Mouse (Mus musculus): ENCODE results near the gene H2al1a. TPM values are rescaled to one million over a fixed set of nuclear protein-coding genes. Genes with fewer than 3 reads are reported as not detected.
"Not testable (repeated sequence)": the region's sequence is repeated elsewhere in the genome, so short reads cannot be mapped to it uniquely, and the experiment has no call there.

The H2al1a gene
- total RNA-seq (2012; rRNA removed) = not detected in 2 replicates
- total RNA-seq (2014; rRNA removed) = not detected in 2 replicates
- not detected in 2 replicates for polyA plus RNA-seq (2012; ENCODE audit: insufficient read length, low read depth)

- H3K27me3 ChIP-seq (replicated peaks); H3K4me1 ChIP-seq (ENCODE audit: control insufficient read depth in 1 of 2, insufficient read depth in 2 of 2); H3K9ac ChIP-seq (ENCODE audit: insufficient read depth, low read depth); H3K9me3 ChIP-seq (replicated peaks; ENCODE audit: low read length); H3K27ac ChIP-seq (ENCODE audit: insufficient read depth, low read depth); H3K36me3 ChIP-seq (replicated peaks in 1 of 2; ENCODE audit: control insufficient read depth in 1 of 2, insufficient read depth in 1 of 2, low read length in 1 of 2); H3K4me2 ChIP-seq (ENCODE audit: insufficient read depth, low read depth, poor library complexity, severe bottlenecking); dilution Hi-C loops (cut with MboI; ENCODE audit: extremely low pct_ligation_motif_present, extremely low pct_unique_long_range_greater_than_20kb, low sequenced_read_pairs); in situ Hi-C loops (cut with MboI; ENCODE audit: low pct_ligation_motif_present, low pct_unique_long_range_greater_than_20kb, low sequenced_read_pairs); H3K4me3 ChIP-seq (replicated peaks in 1 of 3; ENCODE audit: low read depth in 2 of 3, low read length in 2 of 3, poor library complexity in 1 of 3); H3K79me2 ChIP-seq (replicated peaks; ENCODE audit: control insufficient read depth, extremely low read depth, insufficient read depth, poor library complexity, severe bottlenecking); DNase-seq (ENCODE audit: extremely low read depth): not testable (repeated sequence)
Observed at GRCm38 (mm10) chrX:11298957-11299356, at the start of gene H2al1a. H2al1a (plus strand) TSS chrX:11299257.

- in situ Hi-C loops (cut with MboI; ENCODE audit: low pct_ligation_motif_present, low pct_unique_long_range_greater_than_20kb, low sequenced_read_pairs) = no loop called here
- H3K9ac ChIP-seq (ENCODE audit: insufficient read depth, low read depth) = no peak overlapping the region
- no peaks in the 10 kb centered on the region for H3K9me3 ChIP-seq (replicated peaks; ENCODE audit: low read length)
- no peaks in the 10 kb centered on the region for H3K79me2 ChIP-seq (replicated peaks; ENCODE audit: control insufficient read depth, extremely low read depth, insufficient read depth, poor library complexity, severe bottlenecking)
- TF ChIP-seq NELFE (IDR thresholded peaks at IDR 0.05; ENCODE audit: low read depth, low read length) = no peak
- no peak for TF ChIP-seq JUN (IDR thresholded peaks at IDR 0.05; ENCODE audit: insufficient read depth, low read depth, low read length)
- no peak for TF ChIP-seq PAX5 (IDR thresholded peaks at IDR 0.05; ENCODE audit: low read length)
- no peak for TF ChIP-seq USF2 (conservative IDR thresholded peaks at IDR 0.05; ENCODE audit: low read depth, low read length)
- no peak for TF ChIP-seq ZC3H11A (IDR thresholded peaks at IDR 0.05; ENCODE audit: low read depth, low read length)
- no peak for TF ChIP-seq HCFC1 (IDR thresholded peaks at IDR 0.05; ENCODE audit: low read depth, low read length)
- TF ChIP-seq MAZ (IDR thresholded peaks at IDR 0.05; ENCODE audit: low read depth, low read length) = no peak
- no peak for TF ChIP-seq GABPA (IDR thresholded peaks at IDR 0.05; ENCODE audit: insufficient replicate concordance, low read depth, low read length)
- H3K27ac ChIP-seq (ENCODE audit: insufficient read depth, low read depth) = no peak overlapping the region
- dilution Hi-C loops (cut with MboI; ENCODE audit: extremely low pct_ligation_motif_present, extremely low pct_unique_long_range_greater_than_20kb, low sequenced_read_pairs) = no loop called here
- H3K4me2 ChIP-seq (ENCODE audit: insufficient read depth, low read depth, poor library complexity, severe bottlenecking) = no peak overlapping the region
- no peaks in the 10 kb centered on the region for H3K4me1 ChIP-seq (ENCODE audit: control insufficient read depth in 1 of 2, insufficient read depth in 2 of 2)
- no peaks in the 10 kb centered on the region for H3K36me3 ChIP-seq (replicated peaks in 1 of 2; ENCODE audit: control insufficient read depth in 1 of 2, insufficient read depth in 1 of 2, low read length in 1 of 2)
- H3K27me3 ChIP-seq (replicated peaks) = no peaks in the 10 kb centered on the region
- no peak overlapping the region for H3K4me3 ChIP-seq (replicated peaks in 1 of 3; ENCODE audit: low read depth in 2 of 3, low read length in 2 of 3, poor library complexity in 1 of 3)
- no peak for DNase-seq (ENCODE audit: extremely low read depth)
Observed at GRCm38 (mm10) chrX:11250155-11250554, 48.9 kb upstream of the H2al1a start.

GRCm38 (mm10) chrX:11254062-11254461, 45.0 kb upstream of the H2al1a start:
- TF ChIP-seq E2F4 (IDR thresholded peaks at IDR 0.05; ENCODE audit: insufficient replicate concordance, low read depth, low read length) = no peak
- TF ChIP-seq MAZ (IDR thresholded peaks at IDR 0.05; ENCODE audit: low read depth, low read length) = no peak
- TF ChIP-seq EP300 (IDR thresholded peaks at IDR 0.05; ENCODE audit: low read length) = no peak
- TF ChIP-seq RCOR1 (conservative IDR thresholded peaks at IDR 0.05; ENCODE audit: low read depth, low read length) = no peak
- no peak for TF ChIP-seq MAFK (IDR thresholded peaks at IDR 0.05; ENCODE audit: insufficient replicate concordance, low read length)
- TF ChIP-seq NELFE (IDR thresholded peaks at IDR 0.05; ENCODE audit: low read depth, low read length) = no peak
- no peak for TF ChIP-seq GABPA (IDR thresholded peaks at IDR 0.05; ENCODE audit: insufficient replicate concordance, low read depth, low read length)
- TF ChIP-seq MAX (IDR thresholded peaks at IDR 0.05; ENCODE audit: low read length) = no peak
- no peak for TF ChIP-seq HCFC1 (IDR thresholded peaks at IDR 0.05; ENCODE audit: low read depth, low read length)
- no peak for TF ChIP-seq MXI1 (IDR thresholded peaks at IDR 0.05; ENCODE audit: low read depth, low read length)
- TF ChIP-seq UBTF (IDR thresholded peaks at IDR 0.05; ENCODE audit: low read depth, low read length) = no peak
- TF ChIP-seq SMC3 (IDR thresholded peaks at IDR 0.05; ENCODE audit: low read depth, low read length) = no peak
- TF ChIP-seq ZC3H11A (IDR thresholded peaks at IDR 0.05; ENCODE audit: low read depth, low read length) = no peak
- no peak for TF ChIP-seq MYC (IDR thresholded peaks at IDR 0.05; ENCODE audit: low read depth, low read length)
- TF ChIP-seq USF1 (IDR thresholded peaks at IDR 0.05; ENCODE audit: low read depth, low read length) = no peak
- no peak for TF ChIP-seq TCF12 (IDR thresholded peaks at IDR 0.05; ENCODE audit: low read depth, low read length)
- in situ Hi-C loops (cut with MboI; ENCODE audit: low pct_ligation_motif_present, low pct_unique_long_range_greater_than_20kb, low sequenced_read_pairs) = no loop called here

More at GRCm38 (mm10) chrX:11254062-11254461, 45.0 kb upstream of the H2al1a start:
- no peak overlapping the region for H3K4me3 ChIP-seq (replicated peaks in 1 of 3; ENCODE audit: low read depth in 2 of 3, low read length in 2 of 3, poor library complexity in 1 of 3)
- H3K9ac ChIP-seq (ENCODE audit: insufficient read depth, low read depth) = no peak overlapping the region
- DNase-seq (ENCODE audit: extremely low read depth) = no peak
- dilution Hi-C loops (cut with MboI; ENCODE audit: extremely low pct_ligation_motif_present, extremely low pct_unique_long_range_greater_than_20kb, low sequenced_read_pairs) = no loop called here
- no peak overlapping the region for H3K4me2 ChIP-seq (ENCODE audit: insufficient read depth, low read depth, poor library complexity, severe bottlenecking)
- no peaks in the 10 kb centered on the region for H3K79me2 ChIP-seq (replicated peaks; ENCODE audit: control insufficient read depth, extremely low read depth, insufficient read depth, poor library complexity, severe bottlenecking)
- H3K27ac ChIP-seq (ENCODE audit: insufficient read depth, low read depth) = no peak overlapping the region
- H3K27me3 ChIP-seq (replicated peaks) = no peaks in the 10 kb centered on the region
- H3K36me3 ChIP-seq (replicated peaks in 1 of 2; ENCODE audit: control insufficient read depth in 1 of 2, insufficient read depth in 1 of 2, low read length in 1 of 2) = no peaks in the 10 kb centered on the region
- no peaks in the 10 kb centered on the region for H3K9me3 ChIP-seq (replicated peaks; ENCODE audit: low read length)
- H3K4me1 ChIP-seq (ENCODE audit: control insufficient read depth in 1 of 2, insufficient read depth in 2 of 2) = no peaks in the 10 kb centered on the region
